Mouse (Mus musculus) intestine, embryonic 14.5 days (tissue): ENCODE measurements around the gene Slc27a1. TPM values are rescaled to one million over a fixed set of nuclear protein-coding genes. Genes with fewer than 3 reads are reported as not detected.
A peak's percentile ranks its signal among the peaks of the same experiment; 100 is the strongest.

Experiments
- ATAC-seq: fragments of 200-750 bp; cut with Nextera tagmentation; replicated peaks from 2 replicates; pipeline ENCODE4 v1.8.0; 2017; ENCODE audit warnings: low read depth, moderate number of reproducible peaks, moderate TSS enrichment, moderate library complexity; ENCODE audit not compliant: low FRiP score, low TSS enrichment
- DNase-seq: peaks from one replicate; pipeline ENCODE4 v3.0.0-alpha.2; 2018; ENCODE audit warnings: low spot score
- H3K27ac ChIP-seq: fragments of 300-500 bp; sonication (generic); 2 replicates; pipeline ENCODE4 v1.5.1; 2014; ENCODE audit warnings: low read depth, mild to moderate bottlenecking, control low read depth
- H3K27me3 ChIP-seq: fragments of 300-500 bp; sonication (generic); replicated peaks from 2 replicates; pipeline ENCODE4 v1.6.1; 2014; ENCODE audit warnings: low read length, control low read depth; ENCODE audit not compliant: control insufficient read depth, insufficient read depth
- H3K36me3 ChIP-seq: fragments of 300-500 bp; sonication (generic); 2 replicates; pipeline ENCODE4 v1.6.1; 2014; ENCODE audit warnings: low read length, control low read depth; ENCODE audit not compliant: control insufficient read depth, insufficient read depth
- H3K4me1 ChIP-seq: fragments of 300-500 bp; sonication (generic); replicated peaks from 2 replicates; pipeline ENCODE4 v1.6.1; 2014; ENCODE audit warnings: low read length, control low read depth, mixed read lengths; ENCODE audit not compliant: control insufficient read depth, insufficient read depth
- H3K4me2 ChIP-seq: fragments of 300-500 bp; sonication (generic); 2 replicates; pipeline ENCODE4 v1.6.1; 2014; ENCODE audit warnings: low read length
- H3K4me3 ChIP-seq: fragments of 300-500 bp; sonication (generic); 2 replicates; pipeline ENCODE4 v1.5.1; 2014; ENCODE audit warnings: low read depth, low read length, control low read depth, mixed read lengths
- H3K9ac ChIP-seq: fragments of 300-500 bp; sonication (generic); 2 replicates; pipeline ENCODE4 v1.6.1; 2014; ENCODE audit warnings: mild to moderate bottlenecking, low read length
- H3K9me3 ChIP-seq: fragments of 300-500 bp; sonication (generic); 2 replicates; pipeline ENCODE4 v1.6.1; 2016; ENCODE audit warnings: low read length, control low read depth; ENCODE audit not compliant: control insufficient read depth
- WGBS: fragments of 180-500 bp; shearing (Covaris S2); extraction: QIAGEN DNeasy Blood & Tissue Kit; methylation state at CpG from one replicate; pipeline ENCODE4 v1.1.7; 2014; 5-methylcytosine and 5-hydroxymethylcytosine counted together
- polyA plus RNA-seq: library from polyadenylated mRNA; unstranded; fragments of >200 nt; fragmentation: Nextera tagmentation; extraction: Ambion mirVana; gene quantifications from 2 replicates; pipeline ENCODE4 v1.2.1, GENCODE M21; 2014

The Slc27a1 gene
- polyA plus RNA-seq, 1 experiment from 2014 or later, result 15.8 TPM

DNA sequence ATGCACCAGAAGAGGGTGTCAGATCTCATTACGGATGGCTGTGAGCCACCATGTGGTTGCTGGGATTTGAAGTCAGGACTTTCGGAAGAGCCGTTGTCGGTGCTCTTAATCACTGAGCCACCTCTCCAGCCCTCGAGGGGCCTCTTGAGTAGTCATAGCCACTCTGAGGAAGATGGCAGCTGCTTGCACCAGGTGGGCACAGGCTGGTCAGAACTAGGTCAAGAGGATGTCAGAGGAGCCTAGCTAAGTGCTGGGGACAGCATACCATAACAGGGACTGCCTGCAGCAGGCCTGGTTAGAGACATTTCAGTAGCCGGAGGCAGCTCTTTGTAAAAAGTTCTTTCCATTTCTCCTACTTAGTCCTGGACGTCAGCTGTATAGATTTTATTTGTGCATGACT lies 17.9 kb upstream of the Slc27a1 start:
- 67% methylated on average over 7 of the region's 7 CpGs for WGBS
- Histone ChIP-seq H3K27ac (no peak overlapping the region), H3K9ac (no peak overlapping the region)

DNA sequence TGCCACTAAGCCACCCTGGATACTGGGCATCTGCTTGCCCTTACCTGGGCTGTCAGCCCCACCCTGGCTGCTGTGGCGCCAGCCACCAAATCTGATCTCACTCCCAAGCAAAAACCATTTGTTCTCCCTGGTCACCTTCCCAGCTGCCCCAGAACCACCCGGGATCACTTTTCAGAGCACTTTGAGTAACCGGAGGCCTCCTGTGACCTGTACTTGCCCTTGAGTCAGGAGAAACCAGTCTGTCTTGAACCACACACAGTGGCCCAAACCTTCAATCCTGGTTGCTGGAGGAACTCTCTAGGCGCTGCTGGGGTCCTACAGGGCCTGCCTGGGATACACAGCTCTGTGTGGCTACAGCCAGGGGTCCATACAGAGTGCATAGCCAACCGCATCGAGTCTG lies 15.9 kb upstream of the Slc27a1 start:
- Histone ChIP-seq H3K36me3 (peaks cover 9% of the 10 kb centered on the region), H3K9ac (no peak overlapping the region), H3K4me3 (no peak overlapping the region), H3K9me3 (no peaks in the 10 kb centered on the region), H3K27me3 (peaks cover 22% of the 10 kb centered on the region), H3K4me1 (no peaks in the 10 kb centered on the region), H3K27ac (no peak overlapping the region), H3K4me2 (no peak overlapping the region)
- 44% methylated on average over 6 of the region's 6 CpGs for WGBS
- DNase-seq (no peak), ATAC-seq (no peak)

More for the DNA sequence above, 17.9 kb upstream of the Slc27a1 start:
- Histone ChIP-seq H3K4me1 (no peaks in the 10 kb centered on the region), H3K4me3 (no peak overlapping the region), H3K4me2 (no peak overlapping the region), H3K36me3 (peaks cover 22% of the 10 kb centered on the region), H3K27me3 (0 out of 2 replicates have a peak, but pooled peaks cover 4% of the 10 kb centered on the region), H3K9me3 (no peaks in the 10 kb centered on the region)
- DNase-seq (no peak), ATAC-seq (no peak)

DNA sequence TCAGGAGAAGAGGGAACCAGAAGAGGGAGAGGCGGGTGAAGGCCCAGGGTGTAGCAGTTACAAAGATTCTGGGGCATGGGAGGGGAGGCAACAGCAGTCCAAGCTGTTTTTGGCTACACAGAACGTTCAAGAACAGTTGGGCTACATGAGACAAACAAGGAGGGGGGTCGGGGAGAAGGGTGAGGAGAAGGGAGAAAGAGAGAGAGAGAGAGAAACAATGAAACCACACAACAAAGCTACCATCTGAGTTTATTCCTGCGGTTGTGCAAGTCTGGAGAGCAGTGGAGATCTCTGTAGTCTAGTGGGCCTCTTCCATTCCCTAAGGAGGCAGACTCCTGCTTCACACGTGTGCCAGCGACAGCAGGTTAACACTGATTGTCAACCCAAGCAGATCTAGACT lies 14.7 kb upstream of the Slc27a1 start:
- Histone ChIP-seq H3K4me1 (no peaks in the 10 kb centered on the region; the same call in 1 of the 2 replicates), H3K4me2 (no peak overlapping the region), H3K9me3 (no peaks in the 10 kb centered on the region), H3K36me3 (no peaks in the 10 kb centered on the region), H3K4me3 (no peak overlapping the region), H3K9ac (no peak overlapping the region), H3K27me3 (peaks cover 34% of the 10 kb centered on the region), H3K27ac (no peak overlapping the region)
- WGBS, result 64% methylated on average over 6 of the region's 6 CpGs
- DNase-seq (no peak), ATAC-seq (no peak)

DNA sequence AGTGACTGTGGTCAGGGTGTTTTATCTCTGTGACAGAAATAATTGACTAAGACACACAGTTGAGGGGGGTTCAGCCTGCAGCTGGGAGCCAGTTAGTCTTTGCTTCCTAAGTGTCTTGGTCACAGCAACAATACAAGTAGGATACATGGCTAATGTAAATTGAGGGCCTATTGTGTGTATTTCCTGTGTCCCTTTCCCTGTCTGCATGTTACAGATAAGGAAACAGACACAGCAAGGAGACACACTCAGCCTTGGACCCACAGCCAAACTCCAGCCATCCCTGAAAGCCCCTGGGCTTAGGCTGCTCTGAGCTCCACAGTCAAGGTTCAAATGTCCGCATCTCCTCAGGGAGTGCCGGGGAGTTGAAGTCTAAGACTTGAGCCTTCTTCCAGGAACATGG lies 14.0 kb upstream of the Slc27a1 start:
- no peak for ATAC-seq
- WGBS, result 83% methylated on average over 2 of the region's 2 CpGs
- Histone ChIP-seq H3K4me2 (no peak overlapping the region), H3K27me3 (peaks cover 41% of the 10 kb centered on the region), H3K4me3 (no peak overlapping the region), H3K27ac (no peak overlapping the region), H3K4me1 (no peaks in the 10 kb centered on the region; the same call in 1 of the 2 replicates), H3K9me3 (no peaks in the 10 kb centered on the region), H3K9ac (no peak overlapping the region), H3K36me3 (no peaks in the 10 kb centered on the region)
- no peak for DNase-seq

DNA sequence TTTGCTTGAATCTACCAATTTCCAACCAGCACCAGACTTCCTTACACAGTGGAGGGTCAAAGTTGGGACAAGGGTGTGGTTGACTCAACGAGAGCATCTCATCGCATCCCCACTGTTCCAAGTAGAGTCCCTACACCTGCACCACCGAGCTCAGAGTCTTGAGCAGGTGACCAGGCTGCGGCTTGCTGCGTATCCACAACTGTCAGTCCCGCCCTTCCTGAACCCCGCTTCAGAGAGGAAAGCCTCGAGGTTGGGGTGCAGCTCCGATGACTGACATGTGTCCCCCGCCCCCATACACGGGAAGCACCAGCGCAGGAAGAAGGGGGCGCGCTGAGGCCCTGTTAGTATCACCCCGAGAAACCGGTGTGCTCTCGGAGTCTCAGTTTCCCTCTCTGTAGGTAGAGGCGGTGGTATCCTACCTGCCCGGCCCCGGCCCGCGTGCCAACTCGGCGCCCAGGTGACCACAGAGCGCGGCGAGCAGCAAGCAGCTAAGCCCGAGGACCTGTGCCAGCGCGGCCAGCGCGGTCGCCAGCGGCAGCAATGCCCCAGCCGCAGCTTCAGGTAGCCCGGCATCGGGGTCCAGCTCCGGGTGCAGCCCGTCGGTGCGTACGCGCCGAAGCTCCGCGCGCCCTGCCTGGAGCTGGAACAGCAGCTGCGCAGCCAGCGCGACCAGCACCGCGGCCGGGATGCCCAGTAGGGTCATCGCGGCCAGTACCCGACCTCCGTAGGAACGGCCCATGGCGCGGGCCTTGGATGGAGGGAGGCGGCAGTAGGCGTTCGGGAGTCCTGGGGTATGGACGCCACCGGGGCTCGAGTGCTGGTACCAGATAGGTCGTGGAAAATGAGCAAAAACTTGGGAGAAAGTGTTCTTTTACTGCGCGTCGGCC lies 10.4 kb upstream of the Slc27a1 start, which contains the start of gene Tmem221:
Tmem221 (minus strand) TSS at position 801 of the 887 bp plus-strand sequence.
- H3K27me3 ChIP-seq, result peaks cover 75% of the 10 kb centered on the region

DNA sequence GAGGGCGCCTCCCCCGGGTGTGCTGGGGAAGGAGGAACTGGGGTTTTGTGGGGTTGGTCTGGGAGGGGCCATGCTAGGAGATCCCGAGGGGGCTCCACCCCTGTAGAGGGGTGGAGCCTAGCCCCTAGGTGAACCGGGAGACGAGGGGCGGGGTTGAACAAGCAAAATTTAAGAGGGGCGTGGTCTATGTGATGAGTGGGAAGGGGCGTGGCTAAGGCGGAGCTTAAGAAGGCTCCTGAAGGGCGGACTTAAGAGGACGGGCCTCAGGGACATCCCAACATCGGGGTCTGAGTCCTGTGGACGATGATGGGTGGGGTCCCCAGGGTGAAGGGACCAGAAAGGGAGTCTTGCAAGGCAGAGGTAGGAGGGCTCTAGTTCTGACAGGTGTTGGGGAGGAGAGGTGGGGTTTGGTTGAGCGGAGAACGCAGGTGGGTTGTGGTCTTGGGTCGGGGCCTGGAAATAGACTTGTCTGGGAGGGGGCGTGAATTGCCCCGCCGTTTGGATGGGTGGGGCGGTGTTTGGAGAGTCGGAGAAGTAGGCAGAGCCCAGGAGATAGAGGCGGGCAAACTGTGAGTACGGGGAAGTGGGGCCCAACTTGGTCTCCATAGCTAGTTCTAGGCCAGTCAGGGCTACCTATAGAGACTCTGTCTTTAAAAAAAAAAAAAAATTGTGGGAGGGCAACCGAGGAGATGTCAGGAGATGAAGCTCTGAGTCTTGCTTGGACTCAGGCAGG lies 9.6 kb upstream of the Slc27a1 start:
- peak; percentile 81 for DNase-seq
- H3K9me3 ChIP-seq, result peaks cover 2% of the 10 kb centered on the region; the same call in 1 of the 2 replicates
- peaks cover 4% of the 10 kb centered on the region; the same call in 1 of the 2 replicates for H3K4me1 ChIP-seq
- peak overlapping the region; percentile 65 for H3K4me2 ChIP-seq
- no peaks in the 10 kb centered on the region for H3K36me3 ChIP-seq
- H3K4me3 ChIP-seq, result peak overlapping the region; percentile 40
- WGBS, result under 1% methylated on average over 24 of the region's 24 CpGs
- H3K9ac ChIP-seq, result 0 out of 2 replicates have a peak overlapping the region, but pooled peaks have one; percentile 34
- ATAC-seq, result peak; percentile 67
- H3K27ac ChIP-seq, result no peak overlapping the region
- peaks cover 75% of the 10 kb centered on the region for H3K27me3 ChIP-seq

More for the DNA sequence above, 10.4 kb upstream of the Slc27a1 start, which contains the start of gene Tmem221:
- ATAC-seq, result peak; percentile 20
- peak; percentile 65 for DNase-seq
- H3K4me2 ChIP-seq, result peak within 1 kb of the TSS; percentile 65
- 5% methylated on average over 70 of the region's 70 CpGs for WGBS
- no peaks in the 10 kb centered on the region for H3K36me3 ChIP-seq
- peak within 1 kb of the TSS; percentile 40 for H3K4me3 ChIP-seq
- H3K9me3 ChIP-seq, result no peaks in the 10 kb centered on the region
- no peak within 1 kb of the TSS for H3K27ac ChIP-seq
- H3K9ac ChIP-seq, result 0 out of 2 replicates have a peak within 1 kb of the TSS, but pooled peaks have one; percentile 34
- H3K4me1 ChIP-seq, result peaks cover 4% of the 10 kb centered on the region; the same call in 1 of the 2 replicates

DNA sequence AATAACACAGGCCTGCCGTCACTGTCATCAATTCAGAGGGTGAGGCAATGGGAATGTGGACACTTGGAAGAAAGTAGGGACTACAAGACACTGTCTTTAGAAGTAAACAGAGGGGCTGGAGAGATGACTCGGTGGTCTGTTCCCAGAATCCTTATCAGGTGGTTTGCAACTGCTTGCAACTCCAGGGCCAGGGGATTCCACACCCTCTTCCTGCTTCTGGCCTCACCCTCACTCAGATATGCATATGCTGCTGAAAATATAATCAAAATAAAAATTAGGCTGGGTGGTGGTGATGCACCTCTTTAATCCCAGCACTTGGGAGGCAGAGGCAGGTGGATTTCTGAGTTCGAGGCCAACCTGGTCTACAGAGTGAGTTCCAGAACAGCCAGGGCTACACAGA lies 8.6 kb upstream of the Slc27a1 start:
- Histone ChIP-seq H3K27me3 (peaks cover 75% of the 10 kb centered on the region), H3K4me2 (no peak overlapping the region), H3K9me3 (peaks cover 6% of the 10 kb centered on the region; the same call in 1 of the 2 replicates), H3K4me1 (peaks cover 4% of the 10 kb centered on the region; the same call in 1 of the 2 replicates), H3K27ac (no peak overlapping the region), H3K4me3 (no peak overlapping the region), H3K9ac (no peak overlapping the region), H3K36me3 (no peaks in the 10 kb centered on the region)
- 70% methylated on average over 3 of the region's 3 CpGs for WGBS
- DNase-seq (no peak), ATAC-seq (no peak)

DNA sequence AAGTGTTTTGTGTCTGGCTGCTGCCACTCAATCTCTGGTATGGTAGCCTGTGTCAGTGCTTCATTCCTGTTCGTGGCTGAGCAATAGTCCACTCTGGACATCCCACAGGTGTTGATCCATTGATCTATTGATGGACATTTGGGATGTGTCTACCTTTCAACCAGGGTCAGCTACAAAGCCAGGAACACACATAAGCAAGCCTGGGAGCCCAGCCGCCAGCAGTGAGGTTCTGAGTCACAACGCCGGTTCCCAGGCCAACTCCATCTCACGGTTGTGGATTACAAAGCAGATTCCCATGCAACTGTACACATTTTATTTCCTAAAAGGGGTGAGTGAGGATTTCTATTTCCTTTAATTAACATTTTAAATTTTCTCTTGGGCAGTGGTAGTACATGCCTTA lies 7.9 kb upstream of the Slc27a1 start:
- H3K27me3 ChIP-seq, result peaks cover 74% of the 10 kb centered on the region

More for the DNA sequence above, 7.9 kb upstream of the Slc27a1 start:
- no peak for ATAC-seq
- peaks cover 6% of the 10 kb centered on the region; the same call in 1 of the 2 replicates for H3K9me3 ChIP-seq
- no peaks in the 10 kb centered on the region for H3K36me3 ChIP-seq
- peaks cover 4% of the 10 kb centered on the region; the same call in 1 of the 2 replicates for H3K4me1 ChIP-seq
- DNase-seq, result no peak
- H3K4me3 ChIP-seq, result no peak overlapping the region
- H3K9ac ChIP-seq, result no peak overlapping the region
- no peak overlapping the region for H3K4me2 ChIP-seq
- WGBS, result 84% methylated on average over 5 of the region's 5 CpGs
- no peak overlapping the region for H3K27ac ChIP-seq
